In the genomic region with DNA sequence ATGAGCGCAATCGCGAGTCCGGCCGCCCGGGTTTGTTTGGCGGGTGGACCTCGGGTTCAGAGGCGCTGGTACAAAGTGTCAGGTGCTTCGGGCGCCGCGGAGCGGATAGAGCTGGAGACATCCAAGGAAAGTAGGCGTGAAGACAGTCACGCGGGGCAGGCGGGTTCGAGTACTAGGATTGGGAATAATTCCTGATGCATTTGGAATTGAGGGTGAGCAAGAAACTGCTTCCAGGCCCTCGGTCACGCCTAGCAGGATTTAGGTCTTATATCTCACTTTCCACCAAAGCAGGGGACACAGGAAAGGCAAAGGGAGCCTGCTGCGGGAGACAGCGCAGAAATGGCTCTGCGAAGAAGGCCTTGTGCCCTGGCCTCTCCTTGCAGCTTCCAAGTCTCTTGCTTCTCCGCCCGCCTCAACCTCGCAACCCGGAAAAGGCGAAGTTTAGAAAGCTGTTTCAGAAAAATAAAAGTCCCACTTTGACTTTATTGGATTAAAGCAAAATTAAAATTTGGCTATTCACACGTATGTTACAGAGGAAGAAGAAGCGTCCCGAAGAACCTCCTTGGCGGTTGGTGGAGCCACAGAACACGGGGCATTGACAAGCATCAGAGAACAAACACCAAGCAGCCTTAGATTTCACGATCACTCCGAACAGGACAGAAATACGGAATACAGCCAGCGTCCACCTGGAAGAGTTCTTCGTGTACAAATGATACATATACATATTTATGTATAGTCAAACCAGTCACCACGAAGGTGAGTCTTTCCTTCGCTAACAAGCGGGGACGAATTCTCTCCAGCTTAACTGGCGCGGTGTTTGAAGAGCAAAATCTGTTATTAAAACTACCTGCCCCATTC, we compare ENCODE assay signal across 8 mouse cellular contexts. TPM values are rescaled to one million over a fixed set of nuclear protein-coding genes. Genes with fewer than 3 reads are reported as not detected.
DNase-seq lines count a peak whose midpoint lies in the region; ATAC-seq lines count a peak whose summit lies in the region.

No protein-coding gene starts in this region.

- no peak for DNase-seq in heart, embryonic 10.5 days (ENCODE audit: low spot score)
- DNase-seq in heart, postnatal 14 days = no peak
- DNase-seq in cerebellum, postnatal 36 days = peak; percentile 68 to 73
- DNase-seq in hindbrain, embryonic 11.5 days (ENCODE audit: low spot score) = peak; percentile 64
- no peak for DNase-seq in right cerebral cortex, postnatal 14 days
- no peak for DNase-seq in urinary bladder, postnatal 14 days (ENCODE audit: low spot score)
- no peak for DNase-seq in spleen, postnatal 14 days (ENCODE audit: low spot score in 2 of 2)

- no peak overlapping the region for H3K9ac ChIP-seq in hindbrain, embryonic 11.5 days (ENCODE audit: low read depth, low read length)
- peak overlapping the region; percentile 71; the same call in 1 of the 2 replicates for H3K9ac ChIP-seq in midbrain, embryonic 13.5 days (replicated peaks)

- H3K4me1 ChIP-seq in heart, embryonic 10.5 days = peaks cover 45% of the 10 kb centered on the region
- H3K4me1 ChIP-seq in hindbrain, embryonic 11.5 days (replicated peaks; ENCODE audit: control insufficient read depth, insufficient read depth, low read length) = peaks cover 13% of the 10 kb centered on the region; the same call in 1 of the 2 replicates
- peaks cover 54% of the 10 kb centered on the region for H3K4me1 ChIP-seq in midbrain, embryonic 13.5 days (replicated peaks)

- no peaks in the 10 kb centered on the region for H3K9me3 ChIP-seq in heart, embryonic 10.5 days
- no peaks in the 10 kb centered on the region for H3K9me3 ChIP-seq in hindbrain, embryonic 11.5 days (ENCODE audit: control insufficient read depth, low read length)
- H3K9me3 ChIP-seq in midbrain, embryonic 13.5 days = no peaks in the 10 kb centered on the region

- H3K27me3 ChIP-seq in heart, embryonic 10.5 days (ENCODE audit: insufficient read depth, poor library complexity, severe bottlenecking) = peaks cover 98% of the 10 kb centered on the region
- H3K27me3 ChIP-seq in hindbrain, embryonic 11.5 days (ENCODE audit: control insufficient read depth, insufficient read depth, low read length) = peaks cover 54% of the 10 kb centered on the region
- peaks cover 90% of the 10 kb centered on the region for H3K27me3 ChIP-seq in midbrain, embryonic 13.5 days

- WGBS in heart, embryonic 10.5 days = 4% methylated on average over 45 of the region's 45 CpGs
- 2% methylated on average over 45 of the region's 45 CpGs for WGBS in hindbrain, embryonic 11.5 days
- WGBS in midbrain, embryonic 13.5 days = 3% methylated on average over 45 of the region's 45 CpGs

- H3K4me3 ChIP-seq in heart, embryonic 10.5 days = peak overlapping the region; percentile 51
- peak overlapping the region; percentile 59 for H3K4me3 ChIP-seq in hindbrain, embryonic 11.5 days (ENCODE audit: low read depth, low read length)
- peak overlapping the region; percentile 67 for H3K4me3 ChIP-seq in midbrain, embryonic 13.5 days (replicated peaks)

- H3K4me2 ChIP-seq in hindbrain, embryonic 11.5 days (replicated peaks; ENCODE audit: low read depth, low read length) = peak overlapping the region; percentile 94
- peak overlapping the region; percentile 95 for H3K4me2 ChIP-seq in midbrain, embryonic 13.5 days (replicated peaks)

- ATAC-seq in hindbrain, embryonic 11.5 days (ENCODE audit: low FRiP score) = no peak
- ATAC-seq in midbrain, embryonic 13.5 days = no peak

- no peaks in the 10 kb centered on the region for H3K36me3 ChIP-seq in heart, embryonic 10.5 days
- no peaks in the 10 kb centered on the region for H3K36me3 ChIP-seq in hindbrain, embryonic 11.5 days (ENCODE audit: control insufficient read depth, insufficient read depth, low read length)
- no peaks in the 10 kb centered on the region for H3K36me3 ChIP-seq in midbrain, embryonic 13.5 days

- intact Hi-C loops in heart, postnatal 14 days (cut with DNase I) = no loop called here

- no peak overlapping the region for H3K27ac ChIP-seq in heart, embryonic 10.5 days
- H3K27ac ChIP-seq in hindbrain, embryonic 11.5 days (ENCODE audit: low read depth, low read length) = no peak overlapping the region
- peak overlapping the region; percentile 41; the same call in 1 of the 2 replicates for H3K27ac ChIP-seq in midbrain, embryonic 13.5 days

RNA-seq across cellular contexts. Expression of a gene that starts 3.2 kb away (rescaled TPM):
- polyA plus RNA-seq in heart, embryonic 10.5 days (2016; fragmentation: Nextera tagmentation; extraction: Ambion mirVana) = 0.16 and 0.85 TPM in 2 replicates
- total RNA-seq in heart, postnatal 14 days (2021) = under 1 TPM; 0.29 to 0.37 TPM
- 14.6 and 16.2 TPM in 2 replicates for polyA plus RNA-seq in hindbrain, embryonic 11.5 days (2014; fragmentation: Nextera tagmentation; extraction: Ambion mirVana)
- polyA plus RNA-seq in midbrain, embryonic 13.5 days (2015; fragmentation: Nextera tagmentation; extraction: Ambion mirVana) = 11.3 and 12.9 TPM in 2 replicates

Comparison
In these comparisons a context has a peak if more than half of its experiments do, and no peak if none do; other contexts are left out.
1. DNase-seq: peak in cerebellum, postnatal 36 days (2 of 2) and hindbrain, embryonic 11.5 days (single experiment); none in heart, embryonic 10.5 days (single experiment), heart, postnatal 14 days (0 of 2), right cerebral cortex, postnatal 14 days (single experiment), urinary bladder, postnatal 14 days (single experiment) and spleen, postnatal 14 days (0 of 2).
2. Peak in every context shown above with its lines, with median percentiles within 50 percentile points of each other: H3K4me3 ChIP-seq.